Mouse (Mus musculus) megakaryocyte, embryonic 14.5 days (primary cell): ENCODE results near the gene Slfn2.

Experiments used
- FLI1 ChIP-seq: IDR thresholded peaks from 2 replicates; pipeline ENCODE4 v1.6.1; 2012; ENCODE audit warnings: low read length, inconsistent platforms, mixed read lengths
- GATA1 ChIP-seq: IDR thresholded peaks from 3 replicates; pipeline ENCODE4 v1.6.1; 2012; ENCODE audit warnings: mixed read lengths, low read length, inconsistent platforms, borderline replicate concordance

GRCm38 (mm10) chr11:83067982-83068694 is 3.2 kb downstream of the Slfn2 start:
- TF ChIP-seq GATA1 (no peak), FLI1 (no peak)
